Mouse (Mus musculus) hindbrain, embryonic 11.5 days (tissue): ENCODE data around the gene Mcrip2. TPM values are rescaled to one million over a fixed set of nuclear protein-coding genes. Genes with fewer than 3 reads are reported as not detected.

Experiments
- ATAC-seq: fragments of 200-750 bp; cut with Nextera tagmentation; 2 replicates; pipeline ENCODE4 v1.8.0; 2017; ENCODE audit warnings: mild to moderate bottlenecking, moderate TSS enrichment, moderate library complexity; ENCODE audit not compliant: low FRiP score
- DNase-seq: peaks from one replicate; pipeline ENCODE4 v3.0.0-alpha.2; 2015; ENCODE audit warnings: low spot score
- H3K27ac ChIP-seq: fragments of 300-500 bp; sonication (generic); 2 replicates; pipeline ENCODE4 v1.5.1; 2014; ENCODE audit warnings: mild to moderate bottlenecking, low read depth, low read length
- H3K27me3 ChIP-seq: fragments of 300-500 bp; sonication (generic); 2 replicates; pipeline ENCODE4 v1.6.1; 2014; ENCODE audit warnings: mild to moderate bottlenecking, low read length, moderate library complexity, mixed read lengths; ENCODE audit not compliant: control insufficient read depth, insufficient read depth
- H3K36me3 ChIP-seq: fragments of 300-500 bp; sonication (generic); 2 replicates; pipeline ENCODE4 v1.6.1; 2014; ENCODE audit warnings: mild to moderate bottlenecking, low read length, moderate library complexity, mixed read lengths; ENCODE audit not compliant: control insufficient read depth, insufficient read depth
- H3K4me1 ChIP-seq: fragments of 300-500 bp; sonication (generic); replicated peaks from 2 replicates; pipeline ENCODE4 v1.6.1; 2014; ENCODE audit warnings: low read length, mixed read lengths; ENCODE audit not compliant: control insufficient read depth, insufficient read depth
- H3K4me2 ChIP-seq: fragments of 300-500 bp; sonication (generic); replicated peaks from 2 replicates; pipeline ENCODE4 v1.6.1; 2014; ENCODE audit warnings: mild to moderate bottlenecking, low read depth, low read length
- H3K4me3 ChIP-seq: fragments of 300-500 bp; sonication (generic); 2 replicates; pipeline ENCODE4 v1.5.1; 2014; ENCODE audit warnings: low read depth, low read length
- H3K9ac ChIP-seq: fragments of 300-500 bp; sonication (generic); 2 replicates; pipeline ENCODE4 v1.6.1; 2014; ENCODE audit warnings: low read depth, low read length
- H3K9me3 ChIP-seq: fragments of 300-500 bp; sonication (generic); 2 replicates; pipeline ENCODE4 v1.6.1; 2016; ENCODE audit warnings: low read length; ENCODE audit not compliant: control insufficient read depth
- WGBS: fragments of 180-500 bp; shearing (Covaris S2); extraction: QIAGEN DNeasy Blood & Tissue Kit; methylation state at CpG from one replicate; pipeline ENCODE4 v1.1.7; 2014; 5-methylcytosine and 5-hydroxymethylcytosine counted together
- polyA plus RNA-seq: library from polyadenylated mRNA; unstranded; fragments of >200 nt; fragmentation: Nextera tagmentation; extraction: Ambion mirVana; gene quantifications from 2 replicates; pipeline ENCODE4 v1.2.1, GENCODE M21; 2014

Mcrip2 gene
- polyA plus RNA-seq, 1 experiment from 2014 or later: 8.3 TPM

GRCm38 (mm10) chr17:25843636-25844395 lies 24.7 kb downstream of the Mcrip2 start:
- Histone ChIP-seq H3K4me1 (no peaks in the 10 kb centered on the region; the same call in none of the 2 replicates), H3K4me2 (peak overlapping the region; percentile 67), H3K27me3 (no peaks in the 10 kb centered on the region), H3K9ac (peak overlapping the region; percentile 72), H3K36me3 (peaks cover 24% of the 10 kb centered on the region), H3K9me3 (no peaks in the 10 kb centered on the region), H3K4me3 (peak overlapping the region; percentile 82), H3K27ac (peak overlapping the region; percentile 58; the same call in 1 of the 2 replicates)
- 4% methylated on average over 32 of the region's 38 CpGs for WGBS
- DNase-seq (no peak), ATAC-seq (peak; percentile 41; the same call in 1 of the 2 replicates)

GRCm38 (mm10) chr17:25843122-25843521 lies 25.4 kb downstream of the Mcrip2 start:
- 98% methylated on average over 4 of the region's 4 CpGs for WGBS
- no peaks in the 10 kb centered on the region for H3K9me3 ChIP-seq
- peak overlapping the region; percentile 13; the same call in 1 of the 2 replicates for H3K27ac ChIP-seq
- peaks cover 24% of the 10 kb centered on the region for H3K36me3 ChIP-seq
- peak overlapping the region; percentile 72; the same call in 1 of the 2 replicates for H3K9ac ChIP-seq
- H3K4me1 ChIP-seq: no peaks in the 10 kb centered on the region; the same call in none of the 2 replicates
- no peak for ATAC-seq
- H3K4me3 ChIP-seq: peak overlapping the region; percentile 82
- H3K27me3 ChIP-seq: no peaks in the 10 kb centered on the region
- no peak for DNase-seq
- H3K4me2 ChIP-seq: peak overlapping the region; percentile 67

GRCm38 (mm10) chr17:25842509-25842908 lies 26.1 kb downstream of the Mcrip2 start:
- no peak for ATAC-seq
- Histone ChIP-seq H3K36me3 (peaks cover 24% of the 10 kb centered on the region), H3K27ac (no peak overlapping the region), H3K4me2 (no peak overlapping the region), H3K9me3 (no peaks in the 10 kb centered on the region), H3K4me1 (peaks cover 3% of the 10 kb centered on the region), H3K27me3 (no peaks in the 10 kb centered on the region), H3K9ac (no peak overlapping the region), H3K4me3 (no peak overlapping the region)
- WGBS: 90% methylated on average over 3 of the region's 3 CpGs
- no peak for DNase-seq

GRCm38 (mm10) chr17:25841117-25841880 lies 27.3 kb downstream of the Mcrip2 start, which contains the start of gene Gm20683:
Gm20683 (minus strand) TSS chr17:25841763.
- peaks cover 24% of the 10 kb centered on the region for H3K36me3 ChIP-seq

GRCm38 (mm10) chr17:25840519-25840918 lies 28.0 kb downstream of the Mcrip2 start:
- peaks cover 24% of the 10 kb centered on the region for H3K36me3 ChIP-seq
- no peaks in the 10 kb centered on the region for H3K9me3 ChIP-seq
- no peaks in the 10 kb centered on the region for H3K27me3 ChIP-seq
- no peak overlapping the region for H3K27ac ChIP-seq
- no peak for ATAC-seq
- H3K4me1 ChIP-seq: peaks cover 17% of the 10 kb centered on the region
- no peak overlapping the region for H3K9ac ChIP-seq
- H3K4me3 ChIP-seq: no peak overlapping the region
- WGBS: 96% methylated on average over 6 of the region's 6 CpGs
- H3K4me2 ChIP-seq: no peak overlapping the region
- no peak for DNase-seq

More at GRCm38 (mm10) chr17:25841117-25841880, 27.3 kb downstream of the Mcrip2 start, which contains the start of gene Gm20683:
- 94% methylated on average over 22 of the region's 22 CpGs for WGBS
- Histone ChIP-seq H3K4me3 (no peak within 1 kb of the TSS), H3K27me3 (no peaks in the 10 kb centered on the region), H3K9ac (no peak within 1 kb of the TSS), H3K27ac (no peak within 1 kb of the TSS), H3K4me1 (peaks cover 13% of the 10 kb centered on the region), H3K4me2 (no peak within 1 kb of the TSS), H3K9me3 (no peaks in the 10 kb centered on the region)
- no peak for DNase-seq
- no peak for ATAC-seq

- Histone ChIP-seq H3K36me3 (peaks cover 27% of the 10 kb centered on the region), H3K4me3 (no peak overlapping the region), H3K9ac (no peak overlapping the region), H3K9me3 (no peaks in the 10 kb centered on the region), H3K4me2 (no peak overlapping the region), H3K4me1 (peaks cover 21% of the 10 kb centered on the region), H3K27me3 (no peaks in the 10 kb centered on the region), H3K27ac (no peak overlapping the region)
- DNase-seq (no peak), ATAC-seq (no peak)
- 84% methylated on average over 14 of the region's 14 CpGs for WGBS
These were observed 28.9 kb downstream of the Mcrip2 start for GRCm38 (mm10) chr17:25839455-25840235.

GRCm38 (mm10) chr17:25838904-25839303 lies 29.7 kb downstream of the Mcrip2 start:
- Histone ChIP-seq H3K4me3 (no peak overlapping the region), H3K4me2 (no peak overlapping the region), H3K9me3 (no peaks in the 10 kb centered on the region), H3K4me1 (peaks cover 28% of the 10 kb centered on the region), H3K27ac (peak overlapping the region; percentile 27; the same call in 1 of the 2 replicates), H3K27me3 (no peaks in the 10 kb centered on the region), H3K9ac (no peak overlapping the region), H3K36me3 (peaks cover 27% of the 10 kb centered on the region)
- DNase-seq (no peak), ATAC-seq (no peak)
- WGBS: 86% methylated on average over 4 of the region's 4 CpGs

GRCm38 (mm10) chr17:25837533-25837932 lies 31.0 kb downstream of the Mcrip2 start:
- Histone ChIP-seq H3K4me3 (no peak overlapping the region), H3K27me3 (no peaks in the 10 kb centered on the region), H3K36me3 (peaks cover 27% of the 10 kb centered on the region), H3K4me2 (peak overlapping the region; percentile 76; the same call in 1 of the 2 replicates), H3K4me1 (peaks cover 29% of the 10 kb centered on the region), H3K9ac (no peak overlapping the region; the same call in 1 of the 2 replicates), H3K27ac (peak overlapping the region; percentile 66), H3K9me3 (no peaks in the 10 kb centered on the region)
- 28% methylated on average over 3 of the region's 3 CpGs for WGBS
- peak; percentile 47 for DNase-seq
- no peak for ATAC-seq
